Mouse (Mus musculus) c-Kit-negative CD71-positive TER-119-positive erythroid progenitor cells, embryonic 14.5 days (primary cell): Measurements from ENCODE around the gene Prr19.

ENCODE experiments used
- DNase-seq: peaks from one replicate; pipeline ENCODE4 v3.0.0-alpha.2; 2013; ENCODE audit warnings: low read depth, low spot score

Gene Prr19

DNA sequence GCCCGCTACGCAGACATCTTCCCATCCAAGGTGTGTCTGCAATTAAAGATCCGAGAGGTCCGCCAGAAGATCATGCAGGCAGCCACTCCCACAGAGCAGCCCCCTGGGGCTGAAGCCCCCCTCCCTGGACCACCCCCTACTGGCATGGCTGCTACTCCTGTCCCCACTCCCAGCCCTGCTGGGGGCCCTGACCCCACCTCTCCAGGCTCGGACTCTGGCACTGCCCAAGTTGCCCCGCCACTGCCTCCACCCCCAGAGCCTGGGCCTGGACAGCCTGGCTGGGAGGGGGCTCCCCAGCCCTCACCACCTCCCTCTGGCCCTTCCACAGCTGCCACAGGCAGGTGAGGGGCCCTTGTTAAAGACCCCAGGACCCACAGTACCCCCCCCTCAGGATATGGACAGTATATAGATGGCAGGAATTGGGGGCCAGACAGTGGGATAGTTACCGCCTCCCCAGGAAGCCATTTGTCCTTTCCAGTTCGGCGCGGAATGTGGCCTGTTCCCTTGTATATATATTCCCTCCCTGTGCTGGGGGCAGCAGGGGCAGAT, 7.9 kb upstream of the Prr19 start:
- DNase-seq: no peak

DNA sequence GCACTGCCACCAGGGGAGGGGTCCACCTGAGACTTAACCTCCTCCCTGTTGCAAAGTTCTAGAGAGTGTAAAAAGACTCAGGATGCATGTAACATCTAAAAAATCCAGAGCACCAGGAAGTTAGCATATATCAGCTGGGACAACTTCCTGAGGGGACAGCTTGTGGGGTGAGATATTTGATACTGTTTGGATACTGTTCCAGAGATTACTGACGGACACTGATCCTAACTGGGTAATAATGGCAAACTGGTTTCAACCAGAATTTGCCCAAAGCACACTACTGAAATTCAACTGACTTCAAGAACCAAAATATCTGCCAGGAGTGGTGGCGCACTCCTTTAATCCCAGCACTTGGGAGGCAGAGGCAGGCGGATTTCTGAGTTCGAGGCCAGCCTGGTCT, 6.7 kb upstream of the Prr19 start:
- DNase-seq: no peak

DNA sequence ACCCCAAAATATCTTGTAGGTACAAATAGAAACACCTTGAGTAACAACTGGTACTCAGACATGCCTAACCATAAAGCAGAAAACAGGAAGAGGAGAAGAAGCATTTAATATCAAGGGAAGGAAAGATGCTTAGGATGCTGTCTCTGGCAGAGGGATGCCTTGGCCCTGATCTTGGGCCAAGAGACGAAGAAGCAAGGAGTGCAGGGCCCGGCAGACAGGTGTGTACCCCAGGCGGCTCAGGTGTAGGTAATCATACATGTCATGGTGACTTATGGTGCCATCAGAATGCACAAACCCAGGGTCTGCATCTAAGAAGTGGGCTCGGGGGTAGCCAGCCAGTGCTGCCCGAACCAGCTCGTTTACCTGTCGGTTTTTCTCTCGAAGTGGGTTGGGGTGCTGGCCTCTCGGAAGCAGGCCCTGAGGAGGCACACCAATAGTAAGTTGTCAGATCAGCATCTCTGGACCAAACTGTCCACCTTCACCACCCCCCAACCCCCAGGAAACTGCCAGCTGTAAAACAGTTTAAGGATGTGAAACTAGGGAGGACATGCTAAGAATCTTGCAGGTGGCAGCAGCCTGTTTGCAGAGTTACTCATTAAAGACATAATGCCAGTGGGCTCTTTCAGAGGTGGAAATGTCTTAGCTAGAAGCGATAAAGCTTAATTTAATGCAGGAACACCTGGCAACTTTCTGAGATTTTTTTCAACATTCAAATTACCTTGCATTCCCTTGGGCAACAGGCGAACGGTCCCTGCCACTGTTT, 6.1 kb upstream of the Prr19 start:
- DNase-seq: no peak

DNA sequence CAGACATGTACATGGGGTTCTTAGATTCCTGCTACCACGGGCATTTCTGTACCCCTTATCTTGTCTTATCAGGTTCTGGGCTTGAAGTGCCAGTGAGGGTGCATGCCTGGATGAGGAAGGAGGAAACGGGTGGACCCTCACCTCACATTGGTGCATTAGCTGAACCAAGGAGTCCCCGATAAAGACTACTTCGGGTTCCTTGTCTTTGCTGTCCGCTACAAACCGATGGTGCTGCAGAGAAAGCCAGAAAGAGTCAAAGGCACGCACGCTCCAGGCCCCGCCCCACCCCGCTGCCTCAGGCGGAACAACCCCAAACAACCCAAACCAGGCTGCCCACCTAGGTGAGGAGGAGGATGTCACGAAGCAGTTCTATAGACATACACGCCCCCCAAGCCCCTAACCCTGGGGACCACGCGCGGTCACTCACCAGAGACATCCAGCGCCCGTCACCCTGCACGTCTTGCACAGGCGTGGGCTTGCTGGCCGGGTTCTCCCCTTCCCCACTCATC, 4.2 kb upstream of the Prr19 start:
- no peak for DNase-seq

DNA sequence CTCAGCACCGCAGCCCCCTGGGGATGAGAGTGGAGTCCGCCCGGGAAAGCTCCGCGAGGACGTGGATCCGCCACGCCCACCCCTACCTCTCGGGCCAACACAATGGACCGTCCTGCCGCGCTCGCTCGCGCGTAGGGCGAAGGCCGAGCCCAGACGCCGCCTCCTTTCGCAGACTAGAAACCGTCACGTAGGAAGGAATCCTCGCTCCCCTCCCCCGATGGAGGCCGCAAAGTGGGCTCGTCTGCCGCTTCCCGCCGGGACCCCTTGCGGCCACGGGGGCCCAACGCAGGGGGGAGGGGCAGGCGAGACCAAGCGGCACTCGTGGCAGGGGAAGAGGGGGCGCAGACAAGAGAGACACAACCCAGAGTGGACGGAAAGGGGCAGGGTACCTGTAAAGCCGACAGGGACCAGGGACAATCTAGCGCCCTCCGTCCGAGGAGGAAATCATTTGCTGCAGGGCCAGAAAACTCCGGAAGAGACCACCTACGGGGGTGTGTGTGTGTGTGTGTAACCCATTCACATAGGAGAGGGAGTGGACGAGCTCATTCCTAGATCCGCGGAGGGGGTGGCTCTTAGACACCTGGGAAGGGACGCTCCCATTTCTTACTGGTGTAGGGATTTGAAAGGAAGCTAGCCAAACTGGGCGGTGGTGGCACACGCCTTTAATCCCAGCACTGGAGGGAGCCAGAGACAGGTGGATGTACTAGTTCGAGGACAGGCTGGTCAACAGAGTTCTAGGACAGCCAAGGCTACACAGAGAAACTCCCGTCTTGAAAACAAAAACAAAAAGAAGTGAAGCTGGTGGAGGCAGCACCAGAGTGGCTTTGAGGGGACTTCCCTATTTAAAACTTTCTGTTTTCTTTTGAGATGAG, 3.5 kb upstream of the Prr19 start, which contains the start of gene Pafah1b3:
Gene Pafah1b3, minus strand, starts transcription at position 533 of the 872 bp plus-strand sequence.
- no peak for DNase-seq

DNA sequence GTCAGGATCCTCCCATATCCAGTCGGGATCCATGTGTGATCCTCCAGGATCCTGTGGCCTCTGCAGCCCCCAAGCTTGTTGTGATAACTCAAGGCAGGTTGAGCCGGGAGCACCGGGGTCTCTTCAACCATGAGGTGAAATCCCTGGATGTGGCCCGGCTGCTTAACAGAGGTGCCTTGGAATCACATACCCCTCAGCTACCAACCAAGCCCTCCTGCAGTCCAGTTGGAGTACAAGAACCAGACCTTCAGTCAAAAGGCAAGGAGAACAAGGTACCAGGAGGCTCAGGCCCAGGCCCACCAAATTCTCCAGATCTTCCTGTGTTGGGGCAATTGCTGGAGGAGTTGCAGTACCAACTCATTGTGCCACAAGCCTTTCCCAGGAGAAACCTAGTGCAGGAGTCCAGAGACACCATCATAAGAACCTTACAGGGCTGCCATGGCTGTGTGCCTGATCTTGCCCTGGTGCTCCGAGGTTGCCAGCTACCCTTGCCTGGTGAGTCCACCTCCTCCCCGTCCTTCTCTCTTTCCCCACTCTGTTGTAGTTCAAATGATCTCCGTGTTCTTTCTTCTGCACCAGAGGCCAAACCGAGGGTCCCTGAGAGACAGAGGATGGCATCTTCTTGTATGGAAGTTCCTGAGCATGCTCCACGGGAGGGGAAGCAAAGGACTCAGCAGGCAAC, 1.9 kb downstream of the Prr19 start:
- no peak for DNase-seq

DNA sequence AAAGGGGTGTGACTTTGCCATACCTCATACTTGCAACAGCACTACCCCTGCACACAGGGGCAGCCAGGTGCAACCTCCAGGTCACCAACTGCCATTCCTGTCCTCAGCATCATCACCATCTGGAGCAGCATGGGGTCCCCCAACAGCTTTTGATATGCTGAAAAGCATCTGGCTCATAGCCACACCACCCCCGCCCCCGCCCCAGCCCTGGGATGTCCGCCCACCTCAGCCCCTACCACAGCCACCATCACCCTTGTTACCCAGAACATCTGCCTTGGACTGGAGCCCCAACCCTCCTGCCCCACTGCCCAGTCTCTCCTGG, 2.4 kb downstream of the Prr19 start:
- no peak for DNase-seq

DNA sequence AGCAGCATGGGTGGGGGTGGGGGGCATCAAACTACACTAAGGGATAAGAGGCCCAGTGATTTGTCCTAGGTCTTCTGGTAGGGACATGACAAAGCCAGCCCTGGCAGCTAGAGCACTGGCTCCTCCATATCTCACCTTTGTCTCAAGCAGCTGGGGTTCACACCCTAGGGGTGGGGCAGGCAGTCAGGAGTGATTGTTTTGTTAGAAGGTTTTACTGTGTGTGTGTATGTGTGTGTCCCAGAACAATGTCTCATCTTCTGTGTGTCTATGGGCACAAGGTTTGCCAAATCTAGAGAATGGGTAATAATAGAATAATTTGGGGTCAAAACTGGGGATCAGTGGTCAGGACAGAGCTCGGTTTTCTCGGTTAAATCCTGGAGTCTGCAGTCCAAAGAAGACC, 4.3 kb downstream of the Prr19 start:
- DNase-seq: no peak

DNA sequence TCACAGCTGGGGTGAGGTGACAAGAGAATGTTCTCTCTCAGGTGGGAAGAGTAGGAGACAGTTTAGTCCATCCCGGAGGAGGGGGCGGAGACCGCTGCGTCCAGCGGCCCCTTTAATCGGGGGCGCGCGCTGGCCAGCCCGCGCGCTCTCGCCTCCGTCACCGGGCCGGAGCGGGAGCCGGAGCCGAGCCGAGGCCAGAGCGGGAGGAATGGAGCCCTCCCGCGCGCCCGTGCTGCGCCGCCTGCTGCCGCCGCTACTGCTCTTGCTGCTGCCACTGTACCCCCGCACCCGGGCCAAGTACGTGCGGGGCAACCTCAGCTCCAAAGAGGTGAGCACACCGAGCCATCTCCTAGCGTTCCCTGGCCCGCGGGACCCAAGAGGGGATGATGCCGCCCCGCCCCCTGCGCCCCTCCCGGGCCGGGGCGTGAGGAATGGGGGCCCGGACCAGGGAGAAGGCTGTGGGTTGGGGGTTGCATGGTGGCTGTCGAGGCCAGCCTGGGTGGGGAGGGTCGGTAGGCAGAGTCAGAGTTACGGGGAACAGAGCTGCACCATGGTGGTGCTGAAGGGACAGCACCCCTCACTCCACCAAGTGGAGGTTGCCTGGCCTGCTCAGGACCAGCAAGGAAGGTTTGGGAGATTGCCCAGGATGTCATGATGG, 4.9 kb downstream of the Prr19 start, which contains the start of gene Tmem145:
Gene Tmem145, plus strand, starts transcription at position 151 of the 658 bp plus-strand sequence.
- no peak for DNase-seq

DNA sequence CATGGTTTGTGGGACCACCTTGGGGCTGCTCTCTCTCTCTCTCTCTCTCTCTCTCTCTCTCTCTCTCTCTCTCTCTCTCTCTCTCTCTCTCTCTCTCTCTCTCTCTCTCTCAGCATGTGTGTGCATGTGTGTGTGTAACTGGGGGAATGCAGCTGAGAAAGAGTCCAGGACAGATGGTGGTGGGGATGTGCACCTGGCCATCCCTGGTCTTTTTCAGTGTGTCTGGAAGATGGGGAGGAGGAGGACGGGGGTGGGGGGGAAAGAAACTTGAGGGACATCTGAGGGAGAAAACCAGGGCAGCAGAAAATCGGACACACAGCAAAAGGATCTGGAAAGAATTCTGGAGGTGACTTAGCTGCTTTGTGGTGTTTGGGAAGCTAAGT, 5.4 kb downstream of the Prr19 start:
- no peak for DNase-seq

DNA sequence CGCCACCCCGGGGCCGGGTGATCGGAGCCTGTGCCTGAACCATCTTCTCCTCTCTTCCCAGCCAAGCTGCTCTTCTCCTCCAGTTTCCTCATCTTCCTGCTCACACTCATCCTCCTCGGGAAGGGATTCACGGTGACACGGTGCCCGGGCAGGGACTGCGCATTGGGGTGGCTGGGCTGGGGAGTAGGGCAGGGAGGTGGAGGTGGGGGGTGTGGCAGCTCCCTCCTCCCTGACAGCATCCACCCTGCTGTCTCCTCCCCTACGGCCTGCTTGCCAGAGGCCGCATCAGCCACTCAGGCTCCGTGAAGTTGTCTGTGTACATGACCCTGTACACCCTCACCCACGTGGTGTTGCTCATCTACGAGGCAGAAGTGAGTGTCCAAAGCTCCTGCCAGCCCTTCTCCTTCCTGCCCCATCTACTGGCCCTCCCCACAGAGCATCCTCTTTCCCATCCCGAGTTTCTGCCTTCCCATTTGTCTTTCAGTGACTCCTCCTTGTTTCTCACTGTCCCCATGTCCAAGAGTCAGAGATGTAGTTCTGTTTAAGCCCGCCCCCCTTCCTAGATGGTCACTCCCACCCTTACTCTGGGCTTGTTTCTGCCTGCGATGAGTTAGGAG, 7.6 kb downstream of the Prr19 start:
- DNase-seq: no peak

DNA sequence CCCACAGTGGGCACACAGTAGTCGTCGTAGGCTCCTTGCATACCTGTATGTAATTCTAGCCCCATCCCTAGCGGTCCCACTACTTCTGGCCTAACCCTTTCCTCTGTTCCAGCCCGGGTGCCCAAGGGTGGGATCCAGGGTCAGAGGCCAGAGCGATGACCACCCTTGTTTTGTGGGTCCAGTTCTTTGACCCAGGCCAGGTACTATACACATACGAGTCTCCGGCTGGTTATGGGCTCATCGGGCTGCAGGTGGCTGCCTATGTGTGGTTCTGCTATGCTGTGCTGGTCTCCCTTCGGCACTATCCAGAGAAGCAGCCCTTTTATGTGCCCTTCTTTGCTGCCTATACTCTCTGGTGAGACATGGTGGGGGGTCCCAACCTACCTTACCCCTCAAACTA, 8.2 kb downstream of the Prr19 start:
- DNase-seq: no peak

DNA sequence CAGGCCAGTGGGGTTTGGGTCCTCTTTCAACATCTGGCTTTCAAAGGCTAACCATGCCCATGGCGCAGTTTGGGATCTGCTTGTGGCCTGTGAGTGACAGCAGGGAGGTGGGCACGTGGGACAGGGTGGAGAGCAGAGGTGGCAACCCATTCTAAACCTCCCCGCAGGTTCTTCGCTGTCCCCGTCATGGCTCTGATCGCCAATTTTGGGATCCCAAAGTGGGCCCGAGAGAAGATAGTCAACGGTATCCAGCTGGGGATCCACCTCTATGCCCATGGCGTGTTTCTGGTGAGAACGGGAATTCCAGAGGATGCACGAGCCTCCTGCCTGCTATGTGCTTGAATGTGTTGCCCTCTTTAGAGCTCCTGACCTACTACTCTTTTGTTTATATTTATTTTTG, 10.0 kb downstream of the Prr19 start:
- DNase-seq: no peak

DNA sequence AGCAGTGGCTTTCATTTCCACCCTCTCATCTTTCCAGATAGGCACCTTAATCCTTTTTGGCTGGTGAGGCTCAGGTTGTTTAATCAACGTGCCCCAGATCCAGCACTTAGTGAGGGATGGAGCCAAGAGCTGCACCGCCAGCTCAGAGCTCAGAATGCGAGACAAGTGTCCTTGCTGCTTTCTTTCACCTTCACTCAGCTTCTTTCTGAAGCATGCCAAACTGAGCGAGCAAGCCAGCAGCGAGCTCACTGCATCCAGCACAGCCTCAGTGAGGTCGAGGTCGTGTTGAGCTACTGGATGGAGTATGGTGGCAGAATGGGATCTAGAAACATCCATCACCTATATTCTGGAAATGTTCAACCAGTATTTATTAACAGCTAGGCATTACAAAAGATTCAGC, 12.1 kb downstream of the Prr19 start:
- DNase-seq: no peak

DNA sequence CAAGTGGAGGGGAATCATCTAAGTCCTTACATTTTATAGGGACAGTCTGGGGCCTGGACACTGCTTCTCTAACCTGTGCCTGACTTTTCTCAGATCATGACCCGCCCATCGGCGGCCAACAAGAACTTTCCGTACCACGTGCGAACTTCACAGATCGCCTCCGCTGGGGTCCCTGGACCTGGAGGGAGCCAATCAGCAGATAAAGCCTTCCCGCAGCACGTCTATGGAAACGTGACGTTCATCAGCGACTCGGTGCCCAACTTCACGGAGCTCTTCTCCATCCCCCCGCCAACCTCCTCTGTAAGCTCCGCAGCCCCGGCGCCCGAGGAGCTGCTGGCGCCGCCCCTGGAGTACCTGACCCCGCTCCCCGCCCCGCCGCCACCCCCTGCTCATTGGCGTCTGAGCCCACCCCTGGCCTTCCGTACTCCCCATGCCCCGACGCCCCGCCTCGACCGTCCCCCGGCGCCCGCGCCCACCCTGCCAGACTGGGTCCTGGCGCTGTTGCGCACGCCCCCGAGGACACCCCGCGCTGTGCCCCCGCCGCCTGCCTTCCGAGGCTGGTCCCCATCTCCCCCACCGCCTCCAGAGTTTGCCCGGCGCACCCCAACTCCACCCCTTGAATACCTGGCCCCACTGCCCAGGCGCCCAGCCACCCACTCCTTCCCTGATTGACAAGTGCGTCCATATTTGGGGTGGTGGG, 13.5 kb downstream of the Prr19 start:
- no peak for DNase-seq

DNA sequence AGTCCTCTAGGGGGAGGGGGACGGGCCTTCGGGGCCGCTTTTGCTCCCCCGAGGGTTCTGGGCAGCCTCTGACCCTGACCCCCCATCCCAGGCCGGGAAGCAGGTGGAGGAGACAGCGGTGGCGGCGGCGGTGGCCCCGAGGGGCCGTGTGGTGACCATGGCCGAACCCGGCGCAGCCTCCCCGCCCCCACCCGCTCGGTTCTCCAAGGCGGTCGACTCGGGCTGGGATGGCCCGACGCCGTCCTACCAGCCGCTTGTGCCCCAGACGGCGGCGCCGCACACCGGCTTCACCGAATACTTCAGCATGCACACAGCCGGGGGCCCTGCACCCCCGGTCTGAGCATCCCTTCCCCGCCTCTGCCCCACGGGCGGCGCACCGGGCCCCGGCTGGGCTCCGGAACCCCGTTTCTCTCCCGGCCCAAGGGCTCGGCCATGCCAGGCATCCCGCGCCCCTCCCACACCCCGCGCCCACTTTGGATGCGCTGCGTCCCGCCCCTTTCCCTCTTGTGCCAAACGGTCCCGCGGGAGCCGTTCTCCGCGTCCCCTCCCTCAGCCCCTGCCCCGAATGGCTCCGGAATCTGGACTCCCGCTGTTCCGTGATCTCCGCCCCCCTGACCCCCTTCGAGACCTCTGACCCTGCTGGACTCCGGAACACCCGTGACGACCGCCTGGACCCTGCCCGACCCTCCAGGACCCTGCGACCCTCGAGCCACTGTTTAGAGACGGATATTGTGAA, 14.3 kb downstream of the Prr19 start:
- DNase-seq: no peak

DNA sequence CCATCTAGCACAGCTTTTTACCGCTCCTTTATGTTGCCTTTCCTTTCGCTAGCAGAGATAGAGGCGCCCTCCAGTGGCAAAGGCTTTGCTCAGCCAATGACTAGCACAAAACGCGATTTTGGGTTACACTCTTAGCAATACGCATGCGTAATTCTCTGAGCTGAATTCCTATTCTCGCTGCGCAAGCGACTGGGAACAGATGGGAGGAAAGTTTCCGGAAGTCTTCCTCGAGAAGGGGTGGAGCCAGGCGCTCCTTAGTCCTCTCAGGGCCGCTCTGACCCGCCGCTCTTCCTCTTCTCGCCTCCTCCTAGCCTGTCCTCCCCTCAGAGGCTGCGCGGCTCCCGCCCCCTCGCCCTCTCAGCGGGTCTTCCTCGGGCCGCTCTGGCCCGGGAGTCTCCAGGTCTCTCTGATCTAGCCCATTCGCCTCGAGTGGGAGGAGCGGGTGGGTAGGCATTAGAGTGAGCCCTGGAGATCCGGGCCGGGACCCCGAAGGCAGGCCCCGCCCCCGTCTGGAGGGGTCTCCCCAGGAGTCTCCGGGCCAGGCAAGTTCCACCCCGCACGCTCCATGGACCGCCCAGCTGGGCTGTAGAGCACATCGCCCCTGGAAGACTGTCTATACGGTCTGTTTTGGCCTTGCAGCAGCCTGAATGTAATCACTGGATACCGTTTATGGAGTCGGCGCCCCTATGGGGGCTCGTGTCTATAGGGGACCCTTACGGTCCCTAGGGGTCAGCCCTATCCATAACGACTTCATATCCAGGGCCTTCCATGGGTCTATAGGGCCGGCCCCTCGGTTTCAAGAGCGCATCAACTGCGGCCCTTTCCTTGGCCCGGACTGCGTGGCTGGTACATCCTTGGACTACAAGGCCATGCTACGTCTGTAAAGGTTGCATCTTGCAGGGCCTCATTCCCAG, 15.6 kb downstream of the Prr19 start, which contains the start of gene Megf8:
Gene Megf8, plus strand, starts transcription at position 633 of the 914 bp plus-strand sequence.
- peak; percentile 62 for DNase-seq

DNA sequence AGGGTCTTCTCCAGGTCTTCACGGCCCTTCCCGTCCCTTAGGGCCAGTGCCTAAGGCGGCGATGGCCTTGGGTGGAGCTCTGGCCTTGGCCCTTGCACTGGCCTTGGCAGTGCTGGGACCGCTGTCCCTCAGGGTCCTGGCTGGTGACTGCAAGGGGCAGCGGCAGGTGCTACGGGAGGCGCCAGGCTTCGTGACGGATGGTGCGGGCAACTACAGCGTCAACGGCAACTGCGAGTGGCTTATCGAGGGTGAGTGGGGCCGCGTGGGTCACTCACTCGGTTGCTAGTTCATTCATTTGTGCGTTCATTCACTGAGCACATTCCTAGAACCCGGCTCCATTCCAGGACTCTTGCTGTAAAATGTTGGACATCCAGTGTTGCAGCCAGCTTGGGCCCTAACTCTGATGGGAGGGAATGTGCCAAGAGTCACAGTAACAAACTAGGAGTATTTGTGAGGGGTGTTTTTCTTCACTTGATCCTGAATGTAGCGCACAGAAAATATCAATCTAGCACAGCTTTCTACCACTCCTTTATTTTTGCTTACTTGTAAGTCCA, 16.3 kb downstream of the Prr19 start:
- no peak for DNase-seq
